Mouse (Mus musculus): ENCODE measurements around the gene Lrmda. TPM values are rescaled to one million over a fixed set of nuclear protein-coding genes. Genes with fewer than 3 reads are reported as not detected.

Lrmda gene
- polyA plus RNA-seq, 1 experiment from 2014 or later, result 0.20 TPM

DNA sequence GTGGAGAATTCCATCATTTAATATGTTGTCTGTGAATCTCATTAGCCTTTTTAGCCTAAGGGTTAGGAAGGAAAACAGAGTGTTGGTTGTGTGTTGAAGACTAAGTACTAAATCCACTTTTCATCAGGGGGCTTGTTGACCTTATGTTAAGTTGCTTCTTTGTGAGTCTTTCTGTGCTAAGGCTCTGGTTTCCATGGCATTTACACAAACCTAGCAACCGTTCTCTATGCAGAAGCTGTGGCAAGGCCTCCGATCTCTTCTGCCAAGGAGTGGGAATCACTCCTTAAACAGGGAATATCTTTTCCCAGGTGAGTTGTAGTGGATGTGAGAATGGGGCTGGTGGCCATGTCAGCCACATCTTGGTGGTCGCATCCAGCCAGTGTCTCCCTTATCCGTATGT, 432.1 kb downstream of the Lrmda start:
- no peak overlapping the region for H3K4me3 ChIP-seq (ENCODE audit: low read depth, low read length)
- no peak overlapping the region for H3K9ac ChIP-seq (ENCODE audit: low read depth, low read length)
- ATAC-seq (ENCODE audit: low FRiP score) (no peak), DNase-seq (ENCODE audit: low spot score) (no peak)
- H3K27me3 ChIP-seq (ENCODE audit: control insufficient read depth, insufficient read depth, low read length), result peaks cover 10% of the 10 kb centered on the region; the same call in 1 of the 2 replicates
- no peaks in the 10 kb centered on the region for H3K9me3 ChIP-seq (ENCODE audit: control insufficient read depth, low read length)
- no peaks in the 10 kb centered on the region for H3K4me1 ChIP-seq (replicated peaks; ENCODE audit: control insufficient read depth, insufficient read depth, low read length)
- H3K36me3 ChIP-seq (ENCODE audit: control insufficient read depth, insufficient read depth, low read length), result no peaks in the 10 kb centered on the region
- no peak overlapping the region for H3K27ac ChIP-seq (ENCODE audit: low read depth, low read length)
- no peak overlapping the region for H3K4me2 ChIP-seq (replicated peaks; ENCODE audit: low read depth, low read length)
- WGBS, result 78% methylated on average over 4 of the region's 4 CpGs

- Histone ChIP-seq H3K9me3 (ENCODE audit: control insufficient read depth, low read length) (no peaks in the 10 kb centered on the region), H3K9ac (ENCODE audit: low read depth, low read length) (no peak overlapping the region), H3K36me3 (ENCODE audit: control insufficient read depth, insufficient read depth, low read length) (no peaks in the 10 kb centered on the region), H3K27me3 (ENCODE audit: control insufficient read depth, insufficient read depth, low read length) (no peaks in the 10 kb centered on the region; the same call in 1 of the 2 replicates), H3K27ac (ENCODE audit: low read depth, low read length) (no peak overlapping the region), H3K4me2 (replicated peaks; ENCODE audit: low read depth, low read length) (no peak overlapping the region), H3K4me3 (ENCODE audit: low read depth, low read length) (no peak overlapping the region), H3K4me1 (replicated peaks; ENCODE audit: control insufficient read depth, insufficient read depth, low read length) (no peaks in the 10 kb centered on the region)
- ATAC-seq (ENCODE audit: low FRiP score), result no peak
- DNase-seq (ENCODE audit: low spot score), result no peak
- WGBS, result 85% methylated on average over 1 of the region's 1 CpGs
These were observed 444.8 kb downstream of the Lrmda start for GRCm38 (mm10) chr14:22464314-22464713.

DNA sequence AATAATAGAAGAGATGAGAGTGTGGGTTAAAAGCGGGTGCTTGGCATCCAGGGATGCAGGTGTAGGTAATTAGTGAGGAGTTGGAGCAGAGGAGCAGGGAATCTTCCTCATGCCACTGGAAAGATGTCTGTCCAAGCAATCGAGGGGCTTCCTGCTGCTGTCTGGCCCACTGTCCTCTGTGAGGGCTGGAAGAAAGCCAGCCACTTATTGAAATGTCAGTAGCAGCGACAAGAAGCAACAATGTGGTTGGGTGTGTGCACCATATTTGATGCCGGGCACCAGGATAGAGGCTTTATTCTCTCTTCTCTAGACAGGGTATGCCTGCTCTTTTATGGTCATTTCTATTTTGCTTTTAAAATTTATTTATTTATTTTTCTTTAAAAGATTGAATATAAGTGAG, 451.5 kb downstream of the Lrmda start:
- no peak overlapping the region for H3K27ac ChIP-seq (ENCODE audit: low read depth, low read length)
- no peaks in the 10 kb centered on the region for H3K27me3 ChIP-seq (ENCODE audit: control insufficient read depth, insufficient read depth, low read length)
- no peak overlapping the region for H3K4me3 ChIP-seq (ENCODE audit: low read depth, low read length)
- H3K9me3 ChIP-seq (ENCODE audit: control insufficient read depth, low read length), result no peaks in the 10 kb centered on the region
- H3K4me2 ChIP-seq (replicated peaks; ENCODE audit: low read depth, low read length), result no peak overlapping the region
- WGBS, result 47% methylated on average over 4 of the region's 4 CpGs
- H3K36me3 ChIP-seq (ENCODE audit: control insufficient read depth, insufficient read depth, low read length), result no peaks in the 10 kb centered on the region
- no peak overlapping the region for H3K9ac ChIP-seq (ENCODE audit: low read depth, low read length)
- no peaks in the 10 kb centered on the region for H3K4me1 ChIP-seq (replicated peaks; ENCODE audit: control insufficient read depth, insufficient read depth, low read length)
- ATAC-seq (ENCODE audit: low FRiP score) (no peak), DNase-seq (ENCODE audit: low spot score) (no peak)

- Histone ChIP-seq H3K36me3 (ENCODE audit: control insufficient read depth, insufficient read depth, low read length) (no peaks in the 10 kb centered on the region), H3K27ac (ENCODE audit: low read depth, low read length) (no peak overlapping the region), H3K9ac (ENCODE audit: low read depth, low read length) (no peak overlapping the region), H3K4me1 (replicated peaks; ENCODE audit: control insufficient read depth, insufficient read depth, low read length) (no peaks in the 10 kb centered on the region), H3K4me2 (replicated peaks; ENCODE audit: low read depth, low read length) (no peak overlapping the region), H3K4me3 (ENCODE audit: low read depth, low read length) (no peak overlapping the region), H3K9me3 (ENCODE audit: control insufficient read depth, low read length) (no peaks in the 10 kb centered on the region), H3K27me3 (ENCODE audit: control insufficient read depth, insufficient read depth, low read length) (no peaks in the 10 kb centered on the region)
- no peak for ATAC-seq (ENCODE audit: low FRiP score)
- no peak for DNase-seq (ENCODE audit: low spot score)
- WGBS, result 81% methylated on average over 7 of the region's 7 CpGs
These were observed 453.9 kb downstream of the Lrmda start for GRCm38 (mm10) chr14:22473451-22473850.

DNA sequence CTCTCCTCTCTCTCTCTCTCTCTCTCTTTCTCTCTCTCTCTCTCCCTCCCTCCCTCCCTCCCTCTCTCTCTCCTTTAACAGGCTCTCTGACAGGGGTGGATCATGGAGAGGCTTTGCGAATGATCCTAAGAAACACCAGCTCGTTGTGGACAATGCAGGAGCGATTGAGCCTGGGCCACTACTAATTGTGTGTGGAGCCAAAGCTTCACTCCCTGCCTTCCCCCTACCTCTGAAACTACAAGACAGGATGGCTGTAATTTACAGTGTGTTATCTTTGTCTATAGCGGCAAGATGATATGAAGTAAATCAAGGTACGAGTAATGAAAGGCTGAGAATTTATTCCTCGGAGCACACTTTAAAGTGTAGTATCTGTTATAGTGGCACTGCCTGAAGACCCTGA, 454.5 kb downstream of the Lrmda start:
- no peaks in the 10 kb centered on the region for H3K36me3 ChIP-seq (ENCODE audit: control insufficient read depth, insufficient read depth, low read length)
- WGBS, result 75% methylated on average over 6 of the region's 6 CpGs
- no peak overlapping the region for H3K4me3 ChIP-seq (ENCODE audit: low read depth, low read length)
- H3K4me1 ChIP-seq (replicated peaks; ENCODE audit: control insufficient read depth, insufficient read depth, low read length), result no peaks in the 10 kb centered on the region
- ATAC-seq (ENCODE audit: low FRiP score) (no peak), DNase-seq (ENCODE audit: low spot score) (no peak)
- H3K9ac ChIP-seq (ENCODE audit: low read depth, low read length), result no peak overlapping the region
- no peaks in the 10 kb centered on the region for H3K9me3 ChIP-seq (ENCODE audit: control insufficient read depth, low read length)
- H3K27ac ChIP-seq (ENCODE audit: low read depth, low read length), result no peak overlapping the region
- no peak overlapping the region for H3K4me2 ChIP-seq (replicated peaks; ENCODE audit: low read depth, low read length)
- no peaks in the 10 kb centered on the region for H3K27me3 ChIP-seq (ENCODE audit: control insufficient read depth, insufficient read depth, low read length)

DNA sequence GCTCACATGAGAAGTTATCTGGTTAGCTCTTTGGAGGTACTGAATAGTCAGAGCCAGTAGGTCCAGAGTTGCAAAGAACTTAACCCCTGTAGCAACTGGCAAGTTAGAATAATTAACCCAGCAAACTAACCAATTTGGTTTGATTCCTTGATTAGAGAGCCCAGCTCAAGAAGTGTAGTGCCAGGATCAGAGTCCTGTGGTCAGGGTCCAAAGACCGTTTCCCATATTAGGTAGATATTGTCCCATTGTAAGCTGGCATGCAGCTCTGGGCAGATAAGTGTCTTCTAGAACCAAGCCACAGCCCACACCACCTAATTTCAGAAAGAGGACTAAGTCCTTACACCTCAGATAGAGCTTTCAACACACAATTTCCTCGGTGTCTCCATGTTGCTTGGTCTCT, 473.8 kb downstream of the Lrmda start:
- H3K4me3 ChIP-seq (ENCODE audit: low read depth, low read length), result no peak overlapping the region
- WGBS, result 97% methylated on average over 2 of the region's 2 CpGs
- ATAC-seq (ENCODE audit: low FRiP score) (no peak), DNase-seq (ENCODE audit: low spot score) (no peak)
- H3K27me3 ChIP-seq (ENCODE audit: control insufficient read depth, insufficient read depth, low read length), result no peaks in the 10 kb centered on the region
- no peaks in the 10 kb centered on the region for H3K36me3 ChIP-seq (ENCODE audit: control insufficient read depth, insufficient read depth, low read length)
- no peak overlapping the region for H3K4me2 ChIP-seq (replicated peaks; ENCODE audit: low read depth, low read length)
- no peaks in the 10 kb centered on the region for H3K4me1 ChIP-seq (replicated peaks; ENCODE audit: control insufficient read depth, insufficient read depth, low read length)
- no peak overlapping the region for H3K27ac ChIP-seq (ENCODE audit: low read depth, low read length)
- no peak overlapping the region for H3K9ac ChIP-seq (ENCODE audit: low read depth, low read length)
- H3K9me3 ChIP-seq (ENCODE audit: control insufficient read depth, low read length), result no peaks in the 10 kb centered on the region

DNA sequence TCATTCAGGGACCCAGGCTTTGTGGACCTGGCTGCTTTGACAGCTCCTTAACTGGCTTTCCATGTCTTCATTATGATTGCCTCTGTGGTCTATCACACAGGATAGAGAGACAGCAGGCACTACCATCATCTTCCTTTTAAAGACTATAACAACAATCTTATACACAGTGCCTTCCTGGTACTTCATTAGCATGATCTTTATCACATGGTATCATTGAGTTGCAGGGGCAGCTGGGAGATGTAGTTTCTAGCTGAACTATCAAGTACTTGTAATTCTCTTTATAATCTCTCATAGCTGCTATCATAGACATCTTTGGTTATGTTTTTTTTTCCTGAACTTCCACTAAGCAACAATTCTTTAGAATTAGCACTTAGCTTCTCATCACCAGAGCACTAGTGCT, 474.8 kb downstream of the Lrmda start:
- no peaks in the 10 kb centered on the region for H3K27me3 ChIP-seq (ENCODE audit: control insufficient read depth, insufficient read depth, low read length)
- peak overlapping the region; percentile 71 for H3K27ac ChIP-seq (ENCODE audit: low read depth, low read length)
- no peak overlapping the region for H3K4me2 ChIP-seq (replicated peaks; ENCODE audit: low read depth, low read length)
- ATAC-seq (ENCODE audit: low FRiP score) (no peak), DNase-seq (ENCODE audit: low spot score) (no peak)
- no peaks in the 10 kb centered on the region for H3K4me1 ChIP-seq (replicated peaks; ENCODE audit: control insufficient read depth, insufficient read depth, low read length)
- H3K36me3 ChIP-seq (ENCODE audit: control insufficient read depth, insufficient read depth, low read length), result no peaks in the 10 kb centered on the region
- no peaks in the 10 kb centered on the region for H3K9me3 ChIP-seq (ENCODE audit: control insufficient read depth, low read length)
- no peak overlapping the region for H3K4me3 ChIP-seq (ENCODE audit: low read depth, low read length)
- no peak overlapping the region for H3K9ac ChIP-seq (ENCODE audit: low read depth, low read length)

- peak; percentile 81 for ATAC-seq (ENCODE audit: low FRiP score)
- no peaks in the 10 kb centered on the region for H3K27me3 ChIP-seq (ENCODE audit: control insufficient read depth, insufficient read depth, low read length)
- no peak overlapping the region for H3K4me3 ChIP-seq (ENCODE audit: low read depth, low read length)
- DNase-seq (ENCODE audit: low spot score), result peak; percentile 70
- H3K9ac ChIP-seq (ENCODE audit: low read depth, low read length), result no peak overlapping the region
- H3K4me2 ChIP-seq (replicated peaks; ENCODE audit: low read depth, low read length), result no peak overlapping the region
- 16% methylated on average over 10 of the region's 10 CpGs for WGBS
- H3K27ac ChIP-seq (ENCODE audit: low read depth, low read length), result peak overlapping the region; percentile 71
- H3K4me1 ChIP-seq (replicated peaks; ENCODE audit: control insufficient read depth, insufficient read depth, low read length), result no peaks in the 10 kb centered on the region
- no peaks in the 10 kb centered on the region for H3K9me3 ChIP-seq (ENCODE audit: control insufficient read depth, low read length)
- H3K36me3 ChIP-seq (ENCODE audit: control insufficient read depth, insufficient read depth, low read length), result no peaks in the 10 kb centered on the region
These were observed 475.4 kb downstream of the Lrmda start for GRCm38 (mm10) chr14:22494866-22495265.

GRCm38 (mm10) chr14:22495286-22495685, 475.8 kb downstream of the Lrmda start:
- Histone ChIP-seq H3K9ac (ENCODE audit: low read depth, low read length) (no peak overlapping the region), H3K4me3 (ENCODE audit: low read depth, low read length) (no peak overlapping the region), H3K4me1 (replicated peaks; ENCODE audit: control insufficient read depth, insufficient read depth, low read length) (no peaks in the 10 kb centered on the region), H3K27me3 (ENCODE audit: control insufficient read depth, insufficient read depth, low read length) (no peaks in the 10 kb centered on the region), H3K27ac (ENCODE audit: low read depth, low read length) (peak overlapping the region; percentile 71), H3K9me3 (ENCODE audit: control insufficient read depth, low read length) (no peaks in the 10 kb centered on the region), H3K4me2 (replicated peaks; ENCODE audit: low read depth, low read length) (no peak overlapping the region), H3K36me3 (ENCODE audit: control insufficient read depth, insufficient read depth, low read length) (no peaks in the 10 kb centered on the region)
- whole genome bisulfite sequencing, result 34% methylated on average over 8 of the region's 8 CpGs
- DNase-seq (ENCODE audit: low spot score), result peak; percentile 55
- peak; percentile 66 for ATAC-seq (ENCODE audit: low FRiP score)

Measured in hindbrain, embryonic 11.5 days (tissue).